Mouse (Mus musculus): Measurements from ENCODE around the gene Fam160a2.

GRCm38 (mm10) chr7:105373509-105373908, 26.3 kb downstream of the Fam160a2 start:
- TF ChIP-seq CTCF (IDR thresholded peaks at IDR 0.05; ENCODE audit: extremely low read depth, insufficient read depth, low read length), result no peak
- TF ChIP-seq POLR2A (IDR thresholded peaks at IDR 0.05; ENCODE audit: extremely low read depth, insufficient read depth, low read length), result no peak
